Mouse (Mus musculus) stomach, embryonic 15.5 days (tissue): Measurements from ENCODE around the gene Itgae. TPM values are rescaled to one million over a fixed set of nuclear protein-coding genes. Genes with fewer than 3 reads are reported as not detected.
"Not testable (repeated sequence)": the region's sequence is repeated elsewhere in the genome, so short reads cannot be mapped to it uniquely, and the experiment has no call there.

Source experiments
- ATAC-seq: fragments of 200-750 bp; cut with Nextera tagmentation; 2 replicates; pipeline ENCODE4 v1.8.0; 2017; ENCODE audit warnings: low read depth, moderate number of reproducible peaks, moderate TSS enrichment; ENCODE audit not compliant: insufficient read depth, low FRiP score
- H3K27ac ChIP-seq: fragments of 300-500 bp; sonication (generic); 2 replicates; pipeline ENCODE4 v1.5.1; 2015; ENCODE audit warnings: mild to moderate bottlenecking, inconsistent platforms
- H3K27me3 ChIP-seq: fragments of 300-500 bp; sonication (generic); replicated peaks from 2 replicates; pipeline ENCODE4 v1.6.1; 2015; ENCODE audit warnings: inconsistent platforms
- H3K36me3 ChIP-seq: fragments of 300-500 bp; sonication (generic); 2 replicates; pipeline ENCODE4 v1.6.1; 2015; ENCODE audit warnings: inconsistent platforms
- H3K4me1 ChIP-seq: fragments of 300-500 bp; sonication (generic); 2 replicates; pipeline ENCODE4 v1.6.1; 2015; ENCODE audit warnings: inconsistent platforms
- H3K4me2 ChIP-seq: fragments of 300-500 bp; sonication (generic); 2 replicates; pipeline ENCODE4 v1.6.1; 2015; ENCODE audit warnings: mild to moderate bottlenecking, inconsistent platforms
- H3K4me3 ChIP-seq: fragments of 300-500 bp; sonication (generic); replicated peaks from 2 replicates; pipeline ENCODE4 v1.5.1; 2015; ENCODE audit warnings: inconsistent platforms
- H3K9ac ChIP-seq: fragments of 300-500 bp; sonication (generic); 2 replicates; pipeline ENCODE4 v1.6.1; 2015; ENCODE audit warnings: inconsistent platforms
- H3K9me3 ChIP-seq: fragments of 300-500 bp; sonication (generic); 2 replicates; pipeline ENCODE4 v1.6.1; 2016; ENCODE audit warnings: inconsistent platforms
- WGBS: fragments of 180-500 bp; shearing (Covaris S2); methylation state at CpG from one replicate; pipeline ENCODE4 v1.1.7; 2015; 5-methylcytosine and 5-hydroxymethylcytosine counted together
- polyA plus RNA-seq: library from polyadenylated mRNA; unstranded; fragments of >200 nt; fragmentation: Nextera tagmentation; extraction: Ambion mirVana; gene quantifications from 2 replicates; pipeline ENCODE4 v1.2.1, GENCODE M21; 2015

The Itgae gene
- polyA plus RNA-seq, 1 experiment from 2014 or later, result 0.33 TPM

GRCm38 (mm10) chr11:73098860-73099259 lies 8.5 kb downstream of the Itgae start:
- Histone ChIP-seq H3K27ac (no peak overlapping the region), H3K9ac (no peak overlapping the region), H3K4me3 (no peak overlapping the region), H3K27me3 (no peaks in the 10 kb centered on the region), H3K4me2 (no peak overlapping the region), H3K9me3 (no peaks in the 10 kb centered on the region), H3K36me3 (no peaks in the 10 kb centered on the region), H3K4me1 (no peaks in the 10 kb centered on the region)
- 59% methylated on average over 5 of the region's 5 CpGs for WGBS
- ATAC-seq, result no peak

DNA sequence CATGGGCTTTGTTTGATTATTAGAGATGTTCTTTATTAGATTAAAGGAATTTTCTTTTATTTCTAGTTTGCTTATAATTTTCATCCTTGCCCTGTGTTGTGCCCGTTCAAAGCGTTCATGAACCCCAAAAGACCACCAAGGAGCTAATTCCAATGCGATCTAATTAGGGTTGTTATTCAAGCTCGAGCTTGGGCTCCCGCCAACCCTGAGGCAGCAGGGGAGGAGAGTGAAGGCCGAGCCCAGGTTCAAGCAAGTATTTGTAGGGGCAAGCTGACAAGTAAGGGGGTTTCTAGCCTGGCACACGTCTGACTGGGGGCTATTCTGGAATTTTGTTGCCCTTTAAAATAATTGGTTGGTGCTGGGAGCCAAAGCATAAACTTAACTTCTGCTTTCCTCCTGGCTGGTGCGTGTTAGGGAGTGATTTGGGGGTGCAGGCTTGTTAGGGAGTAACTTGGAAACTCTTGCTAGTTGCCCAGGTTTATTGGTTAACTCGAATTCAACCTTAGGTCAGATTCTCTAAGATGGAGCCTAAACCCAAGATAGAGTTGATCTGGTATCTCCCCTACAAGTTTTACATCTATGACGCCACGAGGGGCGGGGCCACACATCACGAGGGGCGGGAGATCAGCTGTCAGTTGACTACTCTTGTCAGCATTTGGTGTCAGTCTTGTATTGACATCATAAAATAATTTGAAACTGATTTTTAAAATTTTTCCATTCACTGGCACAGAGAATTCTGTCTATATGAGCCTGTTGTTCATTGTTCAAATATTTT lies 9.8 kb downstream of the Itgae start:
- ATAC-seq, result no peak
- no peaks in the 10 kb centered on the region for H3K27me3 ChIP-seq
- no peaks in the 10 kb centered on the region for H3K36me3 ChIP-seq
- no peaks in the 10 kb centered on the region for H3K9me3 ChIP-seq
- 71% methylated on average over 14 of the region's 14 CpGs for WGBS
- no peak overlapping the region for H3K4me3 ChIP-seq
- H3K4me2 ChIP-seq, result no peak overlapping the region
- H3K4me1 ChIP-seq, result no peaks in the 10 kb centered on the region
- H3K27ac ChIP-seq, result no peak overlapping the region
- no peak overlapping the region for H3K9ac ChIP-seq

- H3K27me3 ChIP-seq, result no peaks in the 10 kb centered on the region
- no peaks in the 10 kb centered on the region for H3K36me3 ChIP-seq
- no peak overlapping the region for H3K4me2 ChIP-seq
- 66% methylated on average over 4 of the region's 4 CpGs for WGBS
- H3K27ac ChIP-seq, result no peak overlapping the region
- H3K9ac ChIP-seq, result no peak overlapping the region
- no peaks in the 10 kb centered on the region for H3K9me3 ChIP-seq
- ATAC-seq, result no peak
- no peaks in the 10 kb centered on the region for H3K4me1 ChIP-seq
- H3K4me3 ChIP-seq, result no peak overlapping the region
Measured at GRCm38 (mm10) chr11:73101308-73101707, 10.9 kb downstream of the Itgae start.

DNA sequence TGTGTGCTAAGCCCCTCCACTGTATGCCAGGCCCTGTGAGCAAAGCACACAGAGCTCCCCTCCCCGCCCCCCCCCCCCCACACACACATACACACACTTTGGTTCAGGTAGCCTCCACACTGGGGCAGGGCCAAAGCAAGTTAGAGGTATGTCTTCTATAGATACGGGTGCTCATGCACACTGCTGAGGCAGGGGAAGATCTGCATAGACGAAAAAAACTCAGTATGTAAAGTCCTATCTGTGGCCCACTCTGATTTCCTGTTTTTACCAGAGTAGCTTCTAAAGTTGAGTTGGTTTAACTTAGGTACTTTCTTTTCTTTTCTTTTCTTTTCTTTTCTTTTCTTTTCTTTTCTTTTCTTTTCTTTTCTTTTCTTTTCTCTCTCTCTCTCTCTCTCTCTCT lies 14.9 kb downstream of the Itgae start:
- H3K4me1 ChIP-seq, result no peaks in the 10 kb centered on the region
- no peaks in the 10 kb centered on the region for H3K27me3 ChIP-seq
- WGBS, result 48% methylated on average over 3 of the region's 3 CpGs
- no peaks in the 10 kb centered on the region for H3K36me3 ChIP-seq
- H3K4me3 ChIP-seq, result no peak overlapping the region
- no peak overlapping the region for H3K4me2 ChIP-seq
- H3K27ac ChIP-seq, result no peak overlapping the region
- no peak for ATAC-seq
- H3K9ac ChIP-seq, result no peak overlapping the region
- H3K9me3 ChIP-seq, result no peaks in the 10 kb centered on the region

GRCm38 (mm10) chr11:73107358-73107757 lies 17.0 kb downstream of the Itgae start:
- WGBS, result 41% methylated on average over 3 of the region's 3 CpGs
- not testable (repeated sequence) for H3K4me3 ChIP-seq, H3K9ac ChIP-seq, H3K9me3 ChIP-seq, H3K4me1 ChIP-seq, H3K27ac ChIP-seq, H3K4me2 ChIP-seq, H3K27me3 ChIP-seq, ATAC-seq, H3K36me3 ChIP-seq

- H3K27me3 ChIP-seq, result no peaks in the 10 kb centered on the region
- H3K4me3 ChIP-seq, result no peak overlapping the region
- H3K36me3 ChIP-seq, result no peaks in the 10 kb centered on the region
- no peak overlapping the region for H3K9ac ChIP-seq
- no peak for ATAC-seq
- H3K4me2 ChIP-seq, result no peak overlapping the region
- H3K27ac ChIP-seq, result no peak overlapping the region
- 75% methylated on average over 5 of the region's 5 CpGs for WGBS
- H3K9me3 ChIP-seq, result no peaks in the 10 kb centered on the region
- H3K4me1 ChIP-seq, result no peaks in the 10 kb centered on the region
Measured at GRCm38 (mm10) chr11:73108195-73108897, 18.0 kb downstream of the Itgae start.

DNA sequence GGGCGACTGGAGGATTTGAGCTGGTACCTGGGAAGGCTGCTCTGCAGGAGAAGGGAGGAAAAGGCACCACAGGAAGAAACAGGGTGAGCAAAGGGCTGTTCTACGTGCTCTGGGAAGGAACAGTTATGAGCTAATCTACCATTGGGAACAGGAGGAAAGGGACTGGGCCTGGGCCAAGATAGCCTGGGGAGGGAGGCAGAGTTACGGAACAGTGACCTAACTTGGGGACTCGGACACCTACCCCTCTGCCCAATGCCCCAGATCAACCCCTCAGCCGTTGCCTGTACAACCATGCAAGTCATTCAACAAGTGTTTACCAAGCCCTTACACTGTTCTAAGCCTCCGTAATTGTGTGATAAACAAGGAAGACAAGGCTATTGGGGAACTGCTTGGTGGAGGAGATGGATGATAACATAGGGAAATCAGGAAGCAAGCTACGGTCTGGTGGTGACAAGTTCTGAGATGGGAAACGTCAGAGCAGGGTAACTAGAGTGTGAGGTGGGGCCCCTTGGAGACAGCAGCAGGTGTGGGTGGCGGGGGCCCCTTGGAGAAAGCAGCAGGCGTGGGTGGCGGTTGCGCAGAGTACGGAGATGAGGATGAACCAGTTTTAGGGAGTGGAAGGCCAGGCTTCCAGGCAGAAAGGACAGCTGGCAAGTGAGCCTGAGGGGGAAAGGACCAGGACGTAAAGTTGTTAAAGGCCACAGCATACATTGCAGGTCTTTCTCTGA lies 18.7 kb downstream of the Itgae start:
- no peak overlapping the region for H3K9ac ChIP-seq
- ATAC-seq, result no peak
- 74% methylated on average over 14 of the region's 14 CpGs for WGBS
- no peak overlapping the region for H3K27ac ChIP-seq
- no peak overlapping the region for H3K4me2 ChIP-seq
- H3K4me3 ChIP-seq, result no peak overlapping the region
- no peaks in the 10 kb centered on the region for H3K9me3 ChIP-seq
- no peaks in the 10 kb centered on the region for H3K27me3 ChIP-seq
- no peaks in the 10 kb centered on the region for H3K36me3 ChIP-seq
- no peaks in the 10 kb centered on the region for H3K4me1 ChIP-seq

GRCm38 (mm10) chr11:73109941-73110340 lies 19.6 kb downstream of the Itgae start:
- H3K9me3 ChIP-seq, result no peaks in the 10 kb centered on the region
- no peaks in the 10 kb centered on the region for H3K36me3 ChIP-seq
- no peak overlapping the region for H3K9ac ChIP-seq
- 92% methylated on average over 3 of the region's 3 CpGs for WGBS
- no peaks in the 10 kb centered on the region for H3K27me3 ChIP-seq
- no peak overlapping the region for H3K27ac ChIP-seq
- ATAC-seq, result no peak
- no peaks in the 10 kb centered on the region for H3K4me1 ChIP-seq
- no peak overlapping the region for H3K4me3 ChIP-seq
- no peak overlapping the region for H3K4me2 ChIP-seq

- WGBS, result 62% methylated on average over 6 of the region's 6 CpGs
- H3K4me1 ChIP-seq, result no peaks in the 10 kb centered on the region
- no peak overlapping the region for H3K9ac ChIP-seq
- H3K9me3 ChIP-seq, result no peaks in the 10 kb centered on the region
- H3K27me3 ChIP-seq, result no peaks in the 10 kb centered on the region
- H3K27ac ChIP-seq, result no peak overlapping the region
- ATAC-seq, result no peak
- H3K4me2 ChIP-seq, result no peak overlapping the region
- H3K4me3 ChIP-seq, result no peak overlapping the region
- no peaks in the 10 kb centered on the region for H3K36me3 ChIP-seq
Measured at GRCm38 (mm10) chr11:73111414-73111813, 21.0 kb downstream of the Itgae start.

GRCm38 (mm10) chr11:73126495-73126894 lies 36.1 kb downstream of the Itgae start:
- ATAC-seq, result no peak
- Histone ChIP-seq H3K27me3 (no peaks in the 10 kb centered on the region), H3K36me3 (no peaks in the 10 kb centered on the region), H3K9me3 (no peaks in the 10 kb centered on the region), H3K4me2 (no peak overlapping the region), H3K4me3 (no peak overlapping the region), H3K27ac (no peak overlapping the region), H3K9ac (no peak overlapping the region), H3K4me1 (no peaks in the 10 kb centered on the region)
- 88% methylated on average over 6 of the region's 6 CpGs for WGBS

DNA sequence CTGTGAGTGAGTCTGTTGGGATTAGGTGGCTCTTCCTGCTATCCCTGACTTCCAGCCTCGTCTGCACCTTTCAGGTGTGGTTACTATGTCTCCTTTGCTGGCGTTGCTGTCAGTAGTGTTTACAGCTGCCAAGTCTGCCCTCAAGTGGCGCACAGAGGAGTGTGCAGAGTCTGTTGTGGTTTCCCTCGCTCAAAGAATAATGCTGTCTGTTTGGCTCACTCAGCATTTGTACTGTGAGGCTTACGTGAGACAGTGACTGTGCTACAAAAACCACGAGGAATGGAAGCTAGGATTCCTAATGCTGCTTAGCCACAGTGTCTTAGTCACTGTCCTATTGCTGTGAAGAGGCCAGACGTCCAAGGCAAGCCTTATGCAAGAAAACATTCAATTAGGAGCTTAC lies 40.6 kb downstream of the Itgae start:
- Histone ChIP-seq H3K4me2 (no peak overlapping the region), H3K36me3 (0 out of 2 replicates have a peak, but pooled peaks cover 3% of the 10 kb centered on the region), H3K9me3 (no peaks in the 10 kb centered on the region), H3K27me3 (no peaks in the 10 kb centered on the region), H3K4me1 (peaks cover 7% of the 10 kb centered on the region; the same call in 1 of the 2 replicates), H3K9ac (no peak overlapping the region), H3K27ac (no peak overlapping the region), H3K4me3 (no peak overlapping the region)
- WGBS, result 61% methylated on average over 7 of the region's 7 CpGs
- no peak for ATAC-seq

DNA sequence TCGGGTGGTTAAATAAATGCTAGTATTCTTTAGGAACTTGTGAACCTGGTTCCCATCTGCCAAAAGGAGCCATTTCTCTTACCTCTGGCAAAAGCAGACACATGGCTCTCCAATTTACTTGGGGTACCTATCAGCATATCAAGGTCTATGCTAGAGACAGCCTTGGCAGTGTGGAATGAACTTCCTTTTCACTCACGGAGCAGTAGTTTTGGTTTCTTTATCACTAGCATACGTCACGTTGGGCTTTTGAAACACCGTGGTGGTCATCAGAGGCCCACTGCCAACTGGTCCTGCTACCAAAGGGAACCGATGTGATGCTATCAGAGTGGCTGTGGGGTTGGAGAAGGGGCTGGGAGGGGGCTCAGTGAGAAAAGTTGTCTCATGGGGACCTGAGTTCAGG lies 42.6 kb downstream of the Itgae start:
- Histone ChIP-seq H3K27ac (no peak overlapping the region), H3K4me2 (no peak overlapping the region), H3K36me3 (0 out of 2 replicates have a peak, but pooled peaks cover 3% of the 10 kb centered on the region), H3K9me3 (no peaks in the 10 kb centered on the region), H3K4me3 (no peak overlapping the region), H3K4me1 (peaks cover 18% of the 10 kb centered on the region; the same call in 1 of the 2 replicates), H3K27me3 (no peaks in the 10 kb centered on the region), H3K9ac (no peak overlapping the region)
- WGBS, result 91% methylated on average over 6 of the region's 6 CpGs
- no peak for ATAC-seq
